Mouse (Mus musculus): ENCODE data around the gene Btbd1. TPM values are rescaled to one million over a fixed set of nuclear protein-coding genes. Genes with fewer than 3 reads are reported as not detected.
"Not testable (repeated sequence)": the region's sequence is repeated elsewhere in the genome, so short reads cannot be mapped to it uniquely, and the experiment has no call there.

Btbd1 gene
- total RNA-seq, 2 experiments from 2014 or later, result 121 to 134 TPM

DNA sequence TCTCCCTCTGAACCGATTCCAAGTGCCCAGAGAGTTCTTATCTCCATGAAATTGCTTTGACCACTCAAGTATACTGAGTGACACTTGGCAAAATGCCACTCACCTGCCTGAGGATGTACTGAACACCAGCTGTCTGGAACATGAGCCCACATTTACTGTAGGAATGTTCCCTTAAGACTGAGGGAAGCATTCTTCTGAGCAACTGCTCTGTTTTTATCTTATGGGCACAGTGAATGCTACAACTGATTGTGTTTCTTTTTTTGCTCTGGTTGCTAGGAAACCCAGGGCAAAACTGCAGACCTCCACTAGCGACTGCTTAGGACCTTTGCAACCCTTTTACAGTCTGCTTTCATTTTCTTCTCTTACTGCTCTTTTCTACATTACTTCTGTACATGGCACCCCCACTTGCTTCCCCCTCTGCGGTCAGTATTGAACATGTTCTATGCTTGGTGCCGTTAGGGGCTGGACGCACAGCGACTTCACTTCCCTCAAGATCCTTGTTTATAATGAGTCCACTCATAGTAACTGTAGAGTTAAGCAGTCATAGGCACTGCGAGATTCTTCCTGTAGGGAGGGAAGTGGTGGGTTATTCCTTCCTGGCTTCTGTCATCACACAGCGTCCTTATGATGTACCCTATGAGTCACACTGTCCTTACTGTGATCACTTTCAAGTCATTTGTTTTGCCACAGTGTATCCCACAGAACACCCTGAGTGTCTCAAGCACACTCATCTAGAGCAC is 25.5 kb upstream of the Btbd1 start:
- DNase-seq (ENCODE audit: low spot score), result no peak
- intact Hi-C loops (cut with DNase I), result no loop called here

DNA sequence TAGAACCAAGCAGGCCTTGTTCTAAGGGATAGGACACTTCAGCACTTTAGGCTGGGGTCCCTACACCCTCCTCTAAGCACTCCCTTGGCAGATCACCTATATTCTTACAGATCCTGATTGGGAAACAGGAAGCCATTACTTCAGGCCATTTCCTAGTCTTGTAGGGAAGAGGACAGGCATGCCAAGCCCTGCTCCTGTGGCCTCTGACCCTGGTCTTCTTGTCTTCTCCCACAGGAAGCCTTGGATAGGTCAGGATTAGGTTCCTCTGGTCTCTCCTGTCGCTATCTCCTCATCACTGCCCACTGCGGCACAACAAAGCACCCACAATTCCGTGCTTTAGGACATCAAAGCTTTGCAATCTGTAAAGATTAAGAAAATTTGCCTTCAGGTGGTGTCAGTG is 22.5 kb upstream of the Btbd1 start:
- DNase-seq (ENCODE audit: low spot score), result no peak
- intact Hi-C loops (cut with DNase I), result no loop called here

DNA sequence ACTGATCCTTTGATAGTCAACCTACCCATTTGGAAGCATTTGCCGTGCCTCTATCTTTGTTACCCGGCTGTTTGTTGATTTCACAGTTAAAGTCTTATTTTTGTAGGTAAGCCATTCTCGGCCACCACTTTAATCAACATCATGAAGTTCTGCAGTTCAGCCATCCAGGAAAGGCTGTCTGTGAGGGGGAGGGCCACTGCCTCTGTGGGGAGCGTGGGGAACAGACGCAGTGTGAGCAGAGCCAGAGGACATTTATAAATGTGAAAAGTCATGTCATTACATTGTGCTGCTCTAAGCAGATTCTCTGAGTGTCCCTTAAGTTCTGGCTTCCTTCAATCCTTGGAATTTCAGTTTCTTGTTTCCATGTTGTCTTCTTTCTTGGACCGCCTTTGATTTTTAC is 20.9 kb upstream of the Btbd1 start:
- intact Hi-C loops (cut with DNase I), result no loop called here
- DNase-seq (ENCODE audit: low spot score), result no peak

DNA sequence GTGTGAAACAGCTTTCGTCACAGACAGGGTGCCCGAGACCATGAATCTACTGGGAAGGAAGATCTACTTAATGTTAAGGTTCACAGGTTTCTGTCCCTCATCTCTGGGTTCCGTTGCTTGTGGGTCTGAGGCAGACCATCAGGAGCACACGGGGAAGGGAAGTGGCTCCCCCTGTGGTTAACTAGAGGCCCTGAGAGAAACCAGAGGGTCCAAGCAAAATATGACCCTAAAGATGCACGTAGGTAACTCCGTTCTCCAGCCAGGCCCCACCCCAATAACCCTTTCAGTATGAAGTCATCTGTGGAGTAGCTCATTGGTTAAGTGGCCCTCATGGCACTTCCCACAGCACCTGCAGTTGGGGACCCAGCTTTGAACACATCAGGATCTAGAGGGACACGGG is 20.4 kb upstream of the Btbd1 start:
- intact Hi-C loops (cut with DNase I), result no loop called here
- no peak for DNase-seq (ENCODE audit: low spot score)

DNA sequence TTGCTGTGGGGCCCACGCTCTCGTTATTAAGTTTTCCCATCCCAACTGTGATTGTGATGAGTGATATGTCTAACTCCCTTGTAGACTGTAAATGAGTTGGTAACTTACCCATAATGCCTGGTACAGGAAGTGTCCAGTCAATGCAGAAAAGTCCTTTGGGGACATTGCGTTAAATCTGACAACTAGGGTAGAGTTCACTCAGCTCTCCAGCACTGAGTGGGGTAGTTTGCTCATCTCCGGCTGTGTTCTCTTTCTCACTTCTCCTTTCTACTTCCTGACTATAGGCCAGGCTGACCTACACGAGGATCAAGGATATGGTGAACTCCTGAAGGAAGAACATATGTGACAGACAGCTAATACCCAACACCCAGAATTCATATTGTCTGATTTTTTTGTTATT is 20.0 kb upstream of the Btbd1 start:
- DNase-seq (ENCODE audit: low spot score), result no peak
- intact Hi-C loops (cut with DNase I), result no loop called here

DNA sequence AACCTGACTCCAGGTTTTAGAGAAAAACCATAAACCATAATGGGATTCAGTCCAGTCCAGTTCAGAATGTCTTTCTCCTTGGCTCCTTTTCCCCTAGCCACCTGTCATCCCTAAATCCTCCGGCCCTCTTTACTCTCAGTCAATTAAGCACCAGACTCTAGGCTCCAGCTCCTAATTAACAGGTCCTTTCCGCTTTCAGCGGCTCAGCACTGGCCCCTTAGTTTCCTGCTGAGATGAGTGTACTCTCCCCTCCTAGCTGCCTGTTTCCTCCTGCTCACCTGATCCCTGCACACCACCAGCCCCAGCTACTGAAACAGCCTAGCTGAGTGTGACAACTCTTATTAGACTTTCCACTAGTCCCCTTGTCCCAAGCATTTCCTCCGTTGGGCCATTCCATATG is 18.5 kb upstream of the Btbd1 start:
- DNase-seq (ENCODE audit: low spot score), result no peak
- intact Hi-C loops (cut with DNase I), result no loop called here

DNA sequence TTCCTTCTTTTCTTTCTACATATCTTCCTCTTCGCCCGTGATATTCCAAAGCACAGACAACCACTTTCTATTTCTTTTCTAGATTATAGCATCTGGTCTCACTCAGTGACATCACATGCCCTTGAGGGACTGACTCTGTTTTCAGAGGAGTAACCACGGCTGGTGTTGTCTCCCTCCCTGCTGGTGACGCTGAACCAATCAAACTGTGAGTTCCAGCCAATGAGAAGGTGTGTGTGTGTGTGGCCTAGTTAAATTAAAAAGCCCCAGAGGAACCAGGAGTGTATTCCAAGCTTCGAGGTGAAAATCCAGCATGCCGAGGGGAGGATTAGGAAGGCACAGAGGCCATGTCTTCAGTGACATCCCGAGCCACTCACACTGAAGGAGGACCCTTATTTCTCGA is 17.8 kb upstream of the Btbd1 start:
- intact Hi-C loops (cut with DNase I), result no loop called here
- no peak for DNase-seq (ENCODE audit: low spot score)

DNA sequence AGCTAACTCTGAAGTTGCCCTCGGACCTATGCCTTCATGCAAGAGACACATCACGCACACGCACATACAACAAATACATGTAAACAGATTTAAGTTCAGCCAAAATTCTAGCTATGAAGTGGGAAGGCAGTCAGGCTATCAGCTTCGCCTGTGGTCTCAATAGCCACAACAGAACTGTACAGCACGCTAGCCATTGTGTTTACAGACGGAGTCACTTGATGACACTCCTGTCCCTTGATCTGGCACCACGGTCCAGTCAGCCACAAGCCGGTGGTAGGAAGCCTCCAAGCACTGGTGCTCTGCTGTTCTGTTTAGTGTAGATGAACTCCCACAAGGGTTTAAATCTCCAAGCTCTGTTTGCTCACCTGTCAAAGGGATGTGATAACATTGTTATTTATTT is 16.8 kb upstream of the Btbd1 start:
- DNase-seq (ENCODE audit: low spot score), result no peak
- intact Hi-C loops (cut with DNase I), result no loop called here

DNA sequence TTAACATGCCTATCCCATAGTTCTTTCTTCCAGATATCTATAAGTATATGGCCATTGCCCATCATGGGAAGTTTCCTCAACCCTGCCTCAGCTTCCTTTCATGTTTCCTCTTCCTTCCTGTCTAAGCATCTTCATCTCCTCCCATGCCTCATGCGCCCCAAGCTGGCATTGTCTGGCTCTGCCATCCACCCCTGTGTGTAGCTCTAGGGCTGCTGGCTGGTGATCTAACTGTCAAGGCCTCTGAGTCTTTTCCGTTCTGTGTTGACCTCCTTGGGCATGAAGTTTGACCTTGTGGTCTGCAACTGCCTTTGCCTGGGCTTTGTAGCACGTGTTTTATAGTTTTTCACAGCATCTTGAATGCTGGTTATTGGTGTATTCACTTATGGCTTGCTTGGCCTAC is 16.1 kb upstream of the Btbd1 start:
- intact Hi-C loops (cut with DNase I), result no loop called here
- no peak for DNase-seq (ENCODE audit: low spot score)

DNA sequence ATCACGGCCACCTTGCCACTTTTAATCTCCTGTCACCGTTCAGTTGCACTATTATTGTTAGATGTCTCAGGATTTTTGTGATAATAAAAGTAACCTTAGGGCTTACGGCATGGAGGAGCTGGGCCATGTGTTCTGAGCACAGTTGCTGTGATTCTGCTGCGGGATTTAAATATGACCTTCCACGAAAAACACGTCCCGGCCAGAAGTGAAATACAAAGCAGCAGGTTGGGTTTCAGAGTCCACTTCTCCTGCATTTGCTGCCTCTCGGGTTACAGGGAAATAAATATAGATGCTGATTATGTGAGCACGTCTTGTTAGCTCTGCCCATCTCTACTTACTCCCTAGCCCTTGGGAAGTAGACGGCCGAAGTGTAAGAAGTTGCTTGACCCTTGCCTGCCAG is 15.6 kb upstream of the Btbd1 start:
- no peak for DNase-seq (ENCODE audit: low spot score)
- intact Hi-C loops (cut with DNase I), result no loop called here

DNA sequence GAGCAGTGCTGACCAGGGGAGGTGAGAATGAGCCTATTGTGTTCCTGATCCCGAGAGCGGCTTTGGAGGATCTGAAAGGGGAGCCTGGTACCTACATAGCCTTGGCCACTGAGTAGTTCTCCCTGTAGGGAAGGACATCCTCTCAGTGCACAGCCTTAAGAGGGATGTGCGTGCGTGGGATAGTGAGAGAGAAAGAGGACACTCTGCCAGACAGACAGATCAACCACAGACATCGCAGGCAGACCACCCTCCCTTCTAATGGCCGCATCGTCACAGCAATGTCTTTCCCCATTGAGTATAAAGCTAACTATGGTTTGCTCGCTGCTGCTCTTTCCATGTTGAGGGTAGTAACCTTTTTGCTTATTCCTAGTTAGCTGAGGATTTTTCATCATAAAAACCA is 14.7 kb upstream of the Btbd1 start:
- intact Hi-C loops (cut with DNase I), result no loop called here

DNA sequence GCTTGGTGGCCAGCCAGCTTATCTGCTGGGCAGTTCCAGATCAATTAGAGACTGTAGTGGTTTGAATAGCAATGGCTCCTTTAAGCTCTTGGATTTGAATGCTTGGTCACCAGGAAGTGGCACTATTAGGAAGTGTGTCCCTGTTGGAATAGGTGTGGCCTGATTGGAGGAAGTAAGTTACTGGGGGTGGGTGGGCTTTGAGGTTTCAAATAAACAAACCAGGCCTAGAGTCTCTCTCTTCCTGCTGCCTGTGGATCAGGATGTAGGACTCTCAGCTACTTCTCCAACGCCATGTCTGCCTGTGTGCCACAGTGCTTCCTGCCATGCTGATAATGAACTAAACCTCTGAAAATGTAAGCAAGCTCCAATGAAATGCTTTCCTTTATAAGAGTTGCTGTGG is 13.8 kb upstream of the Btbd1 start:
- intact Hi-C loops (cut with DNase I), result no loop called here
- DNase-seq (ENCODE audit: low spot score), result no peak

More for the DNA sequence above, 14.7 kb upstream of the Btbd1 start:
- DNase-seq (ENCODE audit: low spot score), result no peak

DNA sequence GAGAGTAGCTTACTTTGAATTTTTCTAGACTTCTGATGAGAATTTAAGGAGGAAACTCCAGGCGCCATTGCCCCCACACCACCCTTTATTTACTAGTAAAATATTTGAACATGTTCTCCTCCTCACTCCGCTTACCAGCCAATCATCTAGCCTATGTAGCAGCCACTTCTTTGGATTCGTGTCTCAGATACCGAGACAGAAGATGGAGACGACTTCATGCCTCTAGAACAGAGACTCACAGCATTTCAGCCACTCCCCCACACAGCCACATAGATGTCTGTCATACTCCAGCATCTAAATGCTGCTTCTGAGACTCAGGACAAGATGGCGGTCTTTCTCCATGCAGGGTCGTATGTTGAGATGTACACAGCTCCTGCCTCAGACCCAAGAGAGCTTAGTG is 12.9 kb upstream of the Btbd1 start:
- intact Hi-C loops (cut with DNase I), result no loop called here
- DNase-seq (ENCODE audit: low spot score), result no peak

DNA sequence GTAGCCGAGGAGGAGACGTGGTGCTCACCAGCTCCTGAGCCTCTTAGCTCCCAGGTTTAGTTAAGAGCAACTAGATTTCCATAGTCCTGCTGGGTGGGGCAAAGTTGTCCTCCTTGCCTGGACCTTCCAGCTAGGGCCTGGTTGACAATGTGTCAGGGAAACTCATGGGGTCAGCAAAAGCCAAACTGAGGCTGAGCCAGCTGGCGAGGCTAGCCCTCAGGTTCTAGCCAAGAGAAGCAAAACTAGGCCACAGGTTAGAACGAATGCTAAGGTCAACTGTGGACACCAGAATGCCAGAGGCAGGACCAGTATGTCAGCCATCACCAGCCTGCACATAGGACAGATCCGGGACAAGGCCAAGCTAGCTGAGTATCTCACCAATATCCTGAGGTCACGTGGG is 12.2 kb upstream of the Btbd1 start:
- DNase-seq (ENCODE audit: low spot score), result no peak
- intact Hi-C loops (cut with DNase I), result no loop called here

DNA sequence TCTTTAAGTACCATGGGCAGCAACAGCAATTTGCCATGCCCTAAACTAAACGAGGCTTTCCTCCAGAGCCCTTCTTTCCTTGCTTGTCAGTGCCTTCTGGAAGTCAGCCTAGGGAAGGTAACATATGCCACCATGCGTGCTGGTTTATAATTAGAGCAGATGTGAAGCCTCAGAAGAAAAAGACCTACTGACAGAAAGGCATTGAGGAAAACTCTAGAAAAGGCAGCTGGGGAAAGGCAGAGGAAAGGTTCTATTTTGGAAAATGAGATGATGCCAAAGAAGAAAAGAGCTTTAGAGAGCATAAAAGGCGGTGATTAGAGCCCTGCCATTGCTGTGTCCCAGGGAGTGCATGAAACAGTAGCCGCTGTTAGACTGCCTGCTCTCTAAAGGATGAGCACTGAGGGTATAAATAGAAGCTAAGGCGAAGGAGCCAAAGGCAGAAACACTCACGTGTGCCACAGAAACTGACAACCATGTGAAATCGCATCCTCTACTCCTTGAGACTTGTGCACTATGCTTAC is 11.5 kb upstream of the Btbd1 start:
- intact Hi-C loops (cut with DNase I), result no loop called here
- DNase-seq (ENCODE audit: low spot score), result no peak

DNA sequence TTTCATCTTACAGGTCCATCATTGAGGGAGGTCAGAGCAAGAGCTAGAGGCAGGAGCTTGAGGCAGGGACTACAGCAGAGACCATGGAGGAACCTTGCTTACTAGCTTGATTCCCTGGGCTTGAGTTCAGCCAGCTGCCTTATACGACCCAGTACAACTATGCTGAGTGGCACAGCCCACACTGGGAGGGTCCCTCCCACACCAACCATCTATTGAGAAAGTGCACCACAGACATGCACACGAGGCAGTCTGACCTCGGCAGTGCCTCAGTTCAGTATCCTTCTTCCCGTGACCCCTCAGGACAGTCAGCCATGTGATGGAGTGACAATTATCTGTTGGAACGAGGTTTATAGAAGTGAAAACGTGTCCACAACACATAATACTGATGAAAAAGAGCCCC is 10.5 kb upstream of the Btbd1 start:
- intact Hi-C loops (cut with DNase I), result no loop called here
- DNase-seq (ENCODE audit: low spot score), result no peak

DNA sequence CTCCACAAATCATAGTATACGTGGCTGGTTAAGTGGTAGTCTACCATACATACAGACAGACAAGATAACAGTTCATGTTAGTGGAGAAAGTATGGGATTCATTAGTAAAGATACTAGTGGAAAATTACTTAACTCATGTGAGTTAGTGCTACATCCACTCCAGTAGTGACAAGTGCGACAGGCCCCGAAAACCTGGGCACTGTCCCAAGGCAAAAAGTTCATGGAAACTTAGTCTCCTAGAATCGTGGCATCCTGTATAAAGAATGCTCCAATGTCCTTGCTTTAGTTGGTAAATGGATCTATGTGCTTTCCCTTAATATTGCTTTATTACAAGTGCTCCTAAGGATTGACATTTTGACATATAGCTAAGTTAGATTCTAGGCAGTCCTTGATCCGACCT is 8.5 kb upstream of the Btbd1 start:
- intact Hi-C loops (cut with DNase I); DNase-seq (ENCODE audit: low spot score): not testable (repeated sequence)

DNA sequence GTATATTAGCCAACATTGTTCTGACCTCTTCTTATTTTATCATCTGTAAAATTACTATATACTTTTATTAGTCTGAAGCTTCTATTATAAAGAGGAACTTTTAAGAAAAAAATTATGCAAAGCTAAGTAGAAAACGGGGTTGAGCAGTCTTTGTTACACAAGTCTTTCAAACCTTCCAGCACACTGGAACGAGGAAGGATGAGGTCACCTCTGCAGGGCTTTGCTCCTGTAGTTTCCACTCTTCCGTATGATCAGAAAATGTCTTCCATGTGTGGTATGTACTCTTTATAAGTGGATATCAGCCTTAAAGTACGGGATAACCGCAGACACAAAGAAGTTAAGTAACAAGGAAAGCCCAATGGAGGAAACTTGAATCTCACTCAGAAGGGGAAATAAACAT is 6.2 kb upstream of the Btbd1 start:
- intact Hi-C loops (cut with DNase I), result no loop called here
- no peak for DNase-seq (ENCODE audit: low spot score)

DNA sequence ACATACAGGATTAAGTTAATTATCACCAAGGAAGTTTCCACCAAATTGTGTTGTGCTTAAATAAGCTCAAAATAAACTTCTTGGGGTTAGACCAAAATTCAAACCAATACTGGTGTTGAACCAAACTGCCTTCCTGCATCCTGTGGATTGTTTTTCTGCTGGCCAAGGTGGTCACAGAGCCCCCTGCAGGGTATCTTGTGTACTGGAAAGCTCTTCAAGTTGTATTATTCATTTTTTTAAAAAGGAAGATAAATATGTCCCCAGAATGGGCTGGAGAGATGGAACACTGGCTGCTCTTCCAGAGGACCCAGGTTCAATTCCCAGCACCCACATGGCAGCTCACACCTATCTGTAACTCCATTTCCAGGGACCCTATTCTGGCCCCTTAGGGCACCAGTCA is 5.6 kb upstream of the Btbd1 start:
- DNase-seq (ENCODE audit: low spot score), result no peak
- intact Hi-C loops (cut with DNase I), result no loop called here

DNA sequence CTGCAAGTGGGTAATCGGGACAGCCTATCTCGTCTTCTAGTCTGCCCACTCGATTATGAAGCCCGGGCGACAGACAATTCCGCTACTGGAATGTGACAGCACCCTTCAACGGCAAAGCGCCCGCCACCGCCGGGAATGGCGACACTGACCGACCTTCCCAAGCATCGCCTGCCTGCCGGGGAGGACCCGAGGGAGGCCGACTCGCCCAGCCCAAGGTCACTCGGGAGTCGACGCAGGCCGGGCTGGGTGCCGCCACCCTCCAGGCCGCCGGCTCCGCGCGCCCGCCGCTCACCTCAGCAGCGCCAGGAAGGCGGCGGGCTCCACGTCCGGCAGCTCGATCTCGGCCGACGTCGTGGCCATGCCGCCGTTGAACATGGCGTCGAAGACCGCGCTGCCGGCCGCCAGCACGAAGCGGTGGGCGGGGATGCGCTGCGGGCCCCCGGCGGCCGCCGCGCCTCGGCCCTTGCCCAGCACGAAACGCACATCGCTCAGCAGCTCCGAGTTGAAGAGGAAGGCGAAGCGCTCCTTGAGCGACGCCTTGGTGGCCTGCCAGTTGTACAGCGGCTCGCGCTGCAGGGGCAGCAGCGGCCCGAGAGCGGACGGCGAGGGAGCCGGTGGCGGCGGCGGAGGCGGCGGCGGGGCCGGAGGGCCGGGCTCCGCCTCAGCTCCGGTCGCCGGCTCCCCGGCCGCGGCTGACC is 401 bp downstream of the Btbd1 start:
- intact Hi-C loops (cut with DNase I), result loop anchor here (2.0 kb wide), 3 partner anchors 30 to 106 kb away; partner anchors contain the start of genes 3110040N11Rik, Hdgfl3 and Tm6sf1
- DNase-seq (ENCODE audit: low spot score), result peak; percentile 30
